Mouse (Mus musculus) intestine, embryonic 14.5 days (tissue): ENCODE results near the gene Spats2. TPM values are rescaled to one million over a fixed set of nuclear protein-coding genes. Genes with fewer than 3 reads are reported as not detected.

Experiments
- ATAC-seq: fragments of 200-750 bp; cut with Nextera tagmentation; replicated peaks from 2 replicates; pipeline ENCODE4 v1.8.0; 2017; ENCODE audit warnings: low read depth, moderate number of reproducible peaks, moderate TSS enrichment, moderate library complexity; ENCODE audit not compliant: low FRiP score, low TSS enrichment
- DNase-seq: peaks from one replicate; pipeline ENCODE4 v3.0.0-alpha.2; 2018; ENCODE audit warnings: low spot score
- H3K27ac ChIP-seq: fragments of 300-500 bp; sonication (generic); 2 replicates; pipeline ENCODE4 v1.5.1; 2014; ENCODE audit warnings: low read depth, mild to moderate bottlenecking, control low read depth
- H3K27me3 ChIP-seq: fragments of 300-500 bp; sonication (generic); replicated peaks from 2 replicates; pipeline ENCODE4 v1.6.1; 2014; ENCODE audit warnings: low read length, control low read depth; ENCODE audit not compliant: control insufficient read depth, insufficient read depth
- H3K36me3 ChIP-seq: fragments of 300-500 bp; sonication (generic); 2 replicates; pipeline ENCODE4 v1.6.1; 2014; ENCODE audit warnings: low read length, control low read depth; ENCODE audit not compliant: control insufficient read depth, insufficient read depth
- H3K4me1 ChIP-seq: fragments of 300-500 bp; sonication (generic); replicated peaks from 2 replicates; pipeline ENCODE4 v1.6.1; 2014; ENCODE audit warnings: low read length, control low read depth, mixed read lengths; ENCODE audit not compliant: control insufficient read depth, insufficient read depth
- H3K4me2 ChIP-seq: fragments of 300-500 bp; sonication (generic); 2 replicates; pipeline ENCODE4 v1.6.1; 2014; ENCODE audit warnings: low read length
- H3K4me3 ChIP-seq: fragments of 300-500 bp; sonication (generic); 2 replicates; pipeline ENCODE4 v1.5.1; 2014; ENCODE audit warnings: low read depth, low read length, control low read depth, mixed read lengths
- H3K9ac ChIP-seq: fragments of 300-500 bp; sonication (generic); 2 replicates; pipeline ENCODE4 v1.6.1; 2014; ENCODE audit warnings: mild to moderate bottlenecking, low read length
- H3K9me3 ChIP-seq: fragments of 300-500 bp; sonication (generic); 2 replicates; pipeline ENCODE4 v1.6.1; 2016; ENCODE audit warnings: low read length, control low read depth; ENCODE audit not compliant: control insufficient read depth
- WGBS: fragments of 180-500 bp; shearing (Covaris S2); extraction: QIAGEN DNeasy Blood & Tissue Kit; methylation state at CpG from one replicate; pipeline ENCODE4 v1.1.7; 2014; 5-methylcytosine and 5-hydroxymethylcytosine counted together
- polyA plus RNA-seq: library from polyadenylated mRNA; unstranded; fragments of >200 nt; fragmentation: Nextera tagmentation; extraction: Ambion mirVana; gene quantifications from 2 replicates; pipeline ENCODE4 v1.2.1, GENCODE M21; 2014

Gene Spats2
- polyA plus RNA-seq, 1 experiment from 2014 or later, result 38.4 TPM

GRCm38 (mm10) chr15:99179639-99180038 is 53.9 kb downstream of the Spats2 start:
- WGBS, result 97% methylated on average over 1 of the region's 2 CpGs
- H3K27me3 ChIP-seq, result no peaks in the 10 kb centered on the region
- no peak overlapping the region for H3K9ac ChIP-seq
- H3K9me3 ChIP-seq, result no peaks in the 10 kb centered on the region
- no peaks in the 10 kb centered on the region for H3K4me1 ChIP-seq
- ATAC-seq (no peak), DNase-seq (peak; percentile 7)
- no peak overlapping the region for H3K4me3 ChIP-seq
- H3K27ac ChIP-seq, result no peak overlapping the region
- H3K36me3 ChIP-seq, result peaks cover 67% of the 10 kb centered on the region
- H3K4me2 ChIP-seq, result no peak overlapping the region

- WGBS, result 88% methylated on average over 9 of the region's 9 CpGs
- Histone ChIP-seq H3K4me1 (no peaks in the 10 kb centered on the region), H3K27me3 (no peaks in the 10 kb centered on the region), H3K36me3 (peaks cover 85% of the 10 kb centered on the region), H3K4me3 (no peak overlapping the region), H3K9ac (no peak overlapping the region), H3K27ac (no peak overlapping the region), H3K9me3 (no peaks in the 10 kb centered on the region), H3K4me2 (no peak overlapping the region)
- ATAC-seq (no peak), DNase-seq (no peak)
These were observed 58.6 kb downstream of the Spats2 start for GRCm38 (mm10) chr15:99184217-99184914.

- H3K9me3 ChIP-seq, result no peaks in the 10 kb centered on the region
- no peak overlapping the region for H3K4me3 ChIP-seq
- ATAC-seq (no peak), DNase-seq (no peak)
- peaks cover 47% of the 10 kb centered on the region for H3K36me3 ChIP-seq
- WGBS, result 79% methylated on average over 10 of the region's 10 CpGs
- no peak overlapping the region for H3K27ac ChIP-seq
- H3K27me3 ChIP-seq, result no peaks in the 10 kb centered on the region
- no peak overlapping the region for H3K4me2 ChIP-seq
- H3K4me1 ChIP-seq, result no peaks in the 10 kb centered on the region
- H3K9ac ChIP-seq, result no peak overlapping the region
These were observed 68.6 kb downstream of the Spats2 start for GRCm38 (mm10) chr15:99194358-99194757.

GRCm38 (mm10) chr15:99195043-99195442 is 69.3 kb downstream of the Spats2 start:
- ATAC-seq, result no peak
- no peak overlapping the region for H3K9ac ChIP-seq
- H3K36me3 ChIP-seq, result peaks cover 49% of the 10 kb centered on the region
- H3K4me2 ChIP-seq, result no peak overlapping the region
- no peaks in the 10 kb centered on the region for H3K27me3 ChIP-seq
- DNase-seq, result no peak
- H3K4me3 ChIP-seq, result no peak overlapping the region
- H3K9me3 ChIP-seq, result no peaks in the 10 kb centered on the region
- no peak overlapping the region for H3K27ac ChIP-seq
- 48% methylated on average over 6 of the region's 6 CpGs for WGBS
- H3K4me1 ChIP-seq, result no peaks in the 10 kb centered on the region

- ATAC-seq (no peak), DNase-seq (no peak)
- no peak overlapping the region for H3K4me3 ChIP-seq
- no peaks in the 10 kb centered on the region for H3K9me3 ChIP-seq
- H3K9ac ChIP-seq, result no peak overlapping the region
- H3K27me3 ChIP-seq, result no peaks in the 10 kb centered on the region
- H3K36me3 ChIP-seq, result peaks cover 43% of the 10 kb centered on the region
- no peak overlapping the region for H3K27ac ChIP-seq
- no peaks in the 10 kb centered on the region for H3K4me1 ChIP-seq
- no peak overlapping the region for H3K4me2 ChIP-seq
These were observed 73.0 kb downstream of the Spats2 start for GRCm38 (mm10) chr15:99198761-99199160.

- Histone ChIP-seq H3K27me3 (no peaks in the 10 kb centered on the region), H3K27ac (no peak overlapping the region), H3K9ac (no peak overlapping the region), H3K4me1 (no peaks in the 10 kb centered on the region), H3K9me3 (no peaks in the 10 kb centered on the region), H3K4me2 (no peak overlapping the region), H3K36me3 (peaks cover 63% of the 10 kb centered on the region), H3K4me3 (no peak overlapping the region)
- DNase-seq, result no peak
- WGBS, result 78% methylated on average over 8 of the region's 8 CpGs
- no peak for ATAC-seq
These were observed 80.2 kb downstream of the Spats2 start for GRCm38 (mm10) chr15:99205959-99206358.

- peaks cover 54% of the 10 kb centered on the region for H3K36me3 ChIP-seq
- no peak for ATAC-seq
- WGBS, result 90% methylated on average over 10 of the region's 10 CpGs
- H3K9me3 ChIP-seq, result 0 out of 2 replicates have a peak, but pooled peaks cover 4% of the 10 kb centered on the region
- no peaks in the 10 kb centered on the region for H3K4me1 ChIP-seq
- no peaks in the 10 kb centered on the region for H3K27me3 ChIP-seq
- DNase-seq, result no peak
- no peak overlapping the region for H3K4me2 ChIP-seq
- no peak overlapping the region for H3K4me3 ChIP-seq
- H3K27ac ChIP-seq, result no peak overlapping the region
- no peak overlapping the region for H3K9ac ChIP-seq
These were observed 87.5 kb downstream of the Spats2 start for GRCm38 (mm10) chr15:99213183-99213582.

GRCm38 (mm10) chr15:99214941-99215340 is 89.2 kb downstream of the Spats2 start:
- H3K36me3 ChIP-seq, result peaks cover 40% of the 10 kb centered on the region
- H3K27me3 ChIP-seq, result peaks cover 8% of the 10 kb centered on the region
- no peak overlapping the region for H3K9ac ChIP-seq
- DNase-seq (no peak), ATAC-seq (no peak)
- H3K27ac ChIP-seq, result no peak overlapping the region
- H3K4me2 ChIP-seq, result no peak overlapping the region
- no peaks in the 10 kb centered on the region for H3K4me1 ChIP-seq
- 0 out of 2 replicates have a peak, but pooled peaks cover 4% of the 10 kb centered on the region for H3K9me3 ChIP-seq
- 82% methylated on average over 2 of the region's 2 CpGs for WGBS
- no peak overlapping the region for H3K4me3 ChIP-seq
